Mouse (Mus musculus) midbrain, embryonic 12.5 days (tissue): ENCODE measurements around the gene Rrp8. TPM values are rescaled to one million over a fixed set of nuclear protein-coding genes. Genes with fewer than 3 reads are reported as not detected.

Source experiments
- polyA plus RNA-seq: library from polyadenylated mRNA; unstranded; fragments of >200 nt; fragmentation: Nextera tagmentation; extraction: Ambion mirVana; gene quantifications from 2 replicates; pipeline ENCODE4 v1.2.1, GENCODE M21; 2016

Rrp8 gene
- polyA plus RNA-seq, 1 experiment from 2014 or later = 40.1 TPM

Other genes starting within 250 kb of the Rrp8 start
- gene Smpd1, start 183.0 kb downstream of the Rrp8 start, polyA plus RNA-seq = 48.5 and 51.1 TPM in 2 replicates
- 166 TPM in 2 replicates for gene Apbb1, start 155.7 kb downstream of the Rrp8 start, polyA plus RNA-seq
- gene Hpx, start 137.2 kb downstream of the Rrp8 start, polyA plus RNA-seq = 0.27 and 0.35 TPM in 2 replicates
- gene Trim3, start 103.8 kb downstream of the Rrp8 start, polyA plus RNA-seq = 54.1 and 55.5 TPM in 2 replicates
- 135 and 143 TPM in 2 replicates for gene Timm10b, start 97.3 kb downstream of the Rrp8 start, polyA plus RNA-seq
- gene Arfip2, start 97.0 kb downstream of the Rrp8 start, polyA plus RNA-seq = 71.4 and 79.3 TPM in 2 replicates
- gene Gm45799, start 96.8 kb downstream of the Rrp8 start, polyA plus RNA-seq = 3.3 TPM in 2 replicates
- 1.0 and 1.5 TPM in 2 replicates for gene Dnhd1, start 86.6 kb downstream of the Rrp8 start, polyA plus RNA-seq
- gene Ilk, start 793 bp downstream of the Rrp8 start, polyA plus RNA-seq = 200 and 212 TPM in 2 replicates
- 164 and 185 TPM in 2 replicates for gene Taf10, start 7.0 kb upstream of the Rrp8 start, polyA plus RNA-seq
- 44.4 and 56.7 TPM in 2 replicates for gene Tpp1, start 14.8 kb upstream of the Rrp8 start, polyA plus RNA-seq
- 22.0 and 23.9 TPM in 2 replicates for gene Dchs1, start 50.3 kb upstream of the Rrp8 start, polyA plus RNA-seq
- 220 and 231 TPM in 2 replicates for gene Mrpl17, start 73.7 kb upstream of the Rrp8 start, polyA plus RNA-seq
- gene Gm4070, start 216.6 kb upstream of the Rrp8 start, polyA plus RNA-seq = 0.24 TPM in 1 of 2 replicates, not detected in the other